Mouse (Mus musculus) midbrain, embryonic 12.5 days (tissue): ENCODE data around the gene Cacna1c. TPM values are rescaled to one million over a fixed set of nuclear protein-coding genes. Genes with fewer than 3 reads are reported as not detected.

Experiments
- ATAC-seq: fragments of 200-750 bp; cut with Nextera tagmentation; 2 replicates; pipeline ENCODE4 v1.8.0; 2017; ENCODE audit warnings: low read depth, moderate TSS enrichment, moderate library complexity; ENCODE audit not compliant: low FRiP score
- H3K27ac ChIP-seq: fragments of 300-500 bp; sonication (generic); replicated peaks from 2 replicates; pipeline ENCODE4 v1.5.1; 2016; ENCODE audit warnings: mild to moderate bottlenecking
- H3K27me3 ChIP-seq: fragments of 300-500 bp; sonication (generic); 2 replicates; pipeline ENCODE4 v1.6.1; 2016; ENCODE audit warnings: mild to moderate bottlenecking
- H3K36me3 ChIP-seq: fragments of 300-500 bp; sonication (generic); 2 replicates; pipeline ENCODE4 v1.6.1; 2016
- H3K4me1 ChIP-seq: fragments of 300-500 bp; sonication (generic); 2 replicates; pipeline ENCODE4 v1.6.1; 2016
- H3K4me2 ChIP-seq: fragments of 300-500 bp; sonication (generic); replicated peaks from 2 replicates; pipeline ENCODE4 v1.6.1; 2016; ENCODE audit warnings: mild to moderate bottlenecking, moderate library complexity
- H3K4me3 ChIP-seq: fragments of 300-500 bp; sonication (generic); 2 replicates; pipeline ENCODE4 v1.5.1; 2016; ENCODE audit warnings: mild to moderate bottlenecking
- H3K9ac ChIP-seq: fragments of 300-500 bp; sonication (generic); replicated peaks from 2 replicates; pipeline ENCODE4 v1.6.1; 2016; ENCODE audit warnings: mild to moderate bottlenecking, moderate library complexity
- H3K9me3 ChIP-seq: fragments of 300-500 bp; sonication (generic); 2 replicates; pipeline ENCODE4 v1.6.1; 2016; ENCODE audit warnings: mild to moderate bottlenecking
- WGBS: fragments of 180-500 bp; shearing (Covaris S2); methylation state at CpG from one replicate; pipeline ENCODE4 v1.1.7; 2016; 5-methylcytosine and 5-hydroxymethylcytosine counted together
- polyA plus RNA-seq: library from polyadenylated mRNA; unstranded; fragments of >200 nt; fragmentation: Nextera tagmentation; extraction: Ambion mirVana; gene quantifications from 2 replicates; pipeline ENCODE4 v1.2.1, GENCODE M21; 2016

The Cacna1c gene
- polyA plus RNA-seq, 1 experiment from 2014 or later = 5.1 TPM

DNA sequence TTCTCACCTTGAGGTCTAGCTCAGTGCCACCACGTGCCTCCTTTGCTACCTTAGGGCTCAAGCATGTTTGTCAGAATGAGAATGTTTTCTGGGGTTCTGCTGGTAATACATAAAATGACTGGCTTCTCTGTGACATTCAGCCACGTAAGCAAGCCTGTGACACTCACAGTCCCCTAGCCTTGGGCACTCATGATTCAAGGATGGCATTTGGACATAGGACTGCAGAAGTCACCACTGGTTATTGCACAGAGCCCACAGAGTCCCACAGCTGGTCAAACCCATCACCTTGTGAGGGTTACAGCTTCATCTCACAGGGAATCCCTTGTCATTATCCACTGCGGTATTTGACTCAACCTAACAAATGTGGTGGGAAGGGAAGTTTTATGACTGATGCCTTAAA lies 408.3 kb downstream of the Cacna1c start:
- no peaks in the 10 kb centered on the region for H3K9me3 ChIP-seq
- 82% methylated on average over 3 of the region's 3 CpGs for WGBS

DNA sequence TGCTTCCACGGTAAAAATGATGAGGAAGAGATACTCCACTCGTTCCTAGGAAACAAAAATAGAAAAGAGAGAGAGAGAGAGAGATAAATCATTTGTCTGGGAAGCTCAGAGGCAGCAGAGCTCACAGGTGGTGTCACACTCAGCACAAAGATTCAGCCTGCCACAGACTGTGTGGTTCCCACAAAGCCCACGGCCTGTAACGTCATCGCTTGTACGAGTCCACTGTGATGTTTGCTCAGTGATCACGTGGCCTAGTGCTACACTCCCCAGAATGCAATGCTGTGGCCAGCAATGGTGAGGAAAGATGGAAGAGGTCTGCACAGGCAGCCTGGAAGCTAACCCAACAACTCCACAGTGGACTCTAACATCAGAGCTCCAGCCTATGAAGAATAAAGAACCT lies 415.9 kb downstream of the Cacna1c start:
- no peaks in the 10 kb centered on the region for H3K27me3 ChIP-seq
- no peaks in the 10 kb centered on the region for H3K4me1 ChIP-seq
- no peak overlapping the region for H3K9ac ChIP-seq
- ATAC-seq = no peak
- no peak overlapping the region for H3K4me3 ChIP-seq
- H3K36me3 ChIP-seq = no peaks in the 10 kb centered on the region
- no peak overlapping the region for H3K27ac ChIP-seq
- no peak overlapping the region for H3K4me2 ChIP-seq
- H3K9me3 ChIP-seq = no peaks in the 10 kb centered on the region
- 89% methylated on average over 7 of the region's 7 CpGs for whole genome bisulfite sequencing

More for the DNA sequence above, 408.3 kb downstream of the Cacna1c start:
- no peaks in the 10 kb centered on the region for H3K36me3 ChIP-seq
- no peak for ATAC-seq
- H3K4me2 ChIP-seq = no peak overlapping the region
- H3K27me3 ChIP-seq = no peaks in the 10 kb centered on the region
- no peak overlapping the region for H3K9ac ChIP-seq
- no peak overlapping the region for H3K4me3 ChIP-seq
- H3K4me1 ChIP-seq = 0 out of 2 replicates have a peak, but pooled peaks cover 2% of the 10 kb centered on the region
- H3K27ac ChIP-seq = no peak overlapping the region

DNA sequence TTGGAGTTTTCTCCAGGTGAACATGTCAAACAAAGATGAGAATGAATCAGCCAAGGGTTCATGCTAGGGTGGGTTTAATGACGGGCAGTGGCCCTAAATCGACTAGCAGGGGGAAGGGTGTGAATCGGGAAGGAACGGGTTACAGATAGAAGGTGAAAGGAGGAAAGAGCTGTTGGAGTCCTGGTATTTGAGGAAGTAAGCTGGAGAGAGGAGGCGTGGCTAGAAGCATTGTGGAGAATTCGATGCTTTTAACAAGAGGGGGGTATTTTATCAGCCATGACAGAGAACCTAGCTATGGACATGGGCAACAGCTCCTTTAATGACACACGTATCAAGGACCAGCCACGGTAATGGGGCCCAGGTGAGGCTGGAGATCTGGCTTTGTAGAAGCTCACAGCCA lies 417.0 kb downstream of the Cacna1c start:
- Histone ChIP-seq H3K9ac (no peak overlapping the region), H3K4me3 (no peak overlapping the region), H3K27me3 (no peaks in the 10 kb centered on the region), H3K9me3 (no peaks in the 10 kb centered on the region), H3K36me3 (no peaks in the 10 kb centered on the region), H3K27ac (no peak overlapping the region), H3K4me1 (no peaks in the 10 kb centered on the region), H3K4me2 (no peak overlapping the region)
- ATAC-seq = no peak
- WGBS = 87% methylated on average over 8 of the region's 8 CpGs

DNA sequence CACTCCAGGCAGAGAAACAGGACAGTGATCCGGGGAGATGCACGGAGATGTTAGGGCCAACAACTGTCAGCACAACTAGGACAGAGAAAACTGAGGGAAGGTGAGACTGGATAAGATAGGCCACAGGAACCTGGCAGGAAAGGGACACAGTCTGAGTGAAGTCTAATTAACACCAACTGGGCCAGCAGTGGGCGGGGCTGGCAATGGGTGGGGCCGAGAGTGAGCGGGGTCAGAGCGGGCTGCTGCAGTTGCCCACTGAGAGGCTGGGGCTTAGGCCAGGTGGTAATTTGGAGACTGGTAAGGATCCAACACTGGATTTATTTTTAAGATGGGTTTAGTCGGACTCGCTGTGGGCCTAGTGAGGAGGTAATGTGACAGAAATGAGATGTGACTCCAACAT lies 418.8 kb downstream of the Cacna1c start:
- Histone ChIP-seq H3K36me3 (no peaks in the 10 kb centered on the region), H3K4me2 (no peak overlapping the region), H3K9ac (no peak overlapping the region), H3K4me1 (no peaks in the 10 kb centered on the region), H3K9me3 (no peaks in the 10 kb centered on the region), H3K27me3 (no peaks in the 10 kb centered on the region), H3K27ac (no peak overlapping the region), H3K4me3 (no peak overlapping the region)
- 72% methylated on average over 8 of the region's 8 CpGs for WGBS
- ATAC-seq = no peak

DNA sequence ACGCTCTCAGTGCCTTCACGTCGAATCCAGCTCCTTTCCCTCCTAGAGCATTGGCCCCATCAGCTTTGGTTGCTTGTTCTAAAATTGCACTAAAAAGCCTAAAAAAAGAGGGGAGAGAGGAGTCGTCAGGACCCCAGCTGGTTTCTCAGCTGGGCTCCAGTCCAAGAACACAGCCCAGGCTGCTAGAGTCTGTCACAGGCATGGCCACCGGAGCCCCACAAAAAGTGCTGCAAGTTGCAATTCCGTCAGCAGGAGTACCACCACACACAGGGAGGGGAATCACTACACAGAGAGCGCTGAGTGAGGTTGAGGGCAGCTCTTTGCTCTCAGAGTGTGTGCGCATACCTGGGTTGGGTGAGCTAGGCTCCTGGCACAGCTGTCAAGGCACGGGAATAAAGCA lies 419.8 kb downstream of the Cacna1c start:
- Histone ChIP-seq H3K27ac (no peak overlapping the region), H3K4me3 (no peak overlapping the region), H3K4me1 (no peaks in the 10 kb centered on the region), H3K9me3 (no peaks in the 10 kb centered on the region), H3K4me2 (no peak overlapping the region), H3K9ac (no peak overlapping the region), H3K36me3 (no peaks in the 10 kb centered on the region), H3K27me3 (no peaks in the 10 kb centered on the region)
- WGBS = 82% methylated on average over 9 of the region's 9 CpGs
- ATAC-seq = no peak

DNA sequence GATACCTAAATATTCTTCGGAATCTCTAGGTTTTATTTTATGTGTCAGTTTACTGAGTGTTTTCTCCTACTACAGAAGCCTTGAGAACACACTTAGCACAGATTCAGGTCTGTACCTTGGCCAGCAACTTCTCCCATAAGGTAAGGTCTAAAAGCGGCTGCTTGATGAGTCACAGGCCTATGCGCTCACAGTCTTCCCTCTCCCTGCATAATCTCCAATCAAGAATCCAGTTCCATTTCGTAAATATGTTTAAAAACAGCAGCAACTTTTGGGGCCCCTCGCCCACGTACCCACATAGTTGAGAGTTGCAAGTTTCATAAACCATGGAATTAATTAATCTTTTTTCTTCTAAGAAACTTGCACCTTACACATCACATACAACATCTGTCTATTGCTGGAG lies 423.6 kb downstream of the Cacna1c start:
- WGBS = 95% methylated on average over 6 of the region's 6 CpGs
- Histone ChIP-seq H3K27ac (no peak overlapping the region), H3K9me3 (no peaks in the 10 kb centered on the region), H3K4me1 (no peaks in the 10 kb centered on the region), H3K36me3 (no peaks in the 10 kb centered on the region), H3K4me2 (no peak overlapping the region), H3K9ac (no peak overlapping the region), H3K4me3 (no peak overlapping the region), H3K27me3 (no peaks in the 10 kb centered on the region)
- no peak for ATAC-seq

DNA sequence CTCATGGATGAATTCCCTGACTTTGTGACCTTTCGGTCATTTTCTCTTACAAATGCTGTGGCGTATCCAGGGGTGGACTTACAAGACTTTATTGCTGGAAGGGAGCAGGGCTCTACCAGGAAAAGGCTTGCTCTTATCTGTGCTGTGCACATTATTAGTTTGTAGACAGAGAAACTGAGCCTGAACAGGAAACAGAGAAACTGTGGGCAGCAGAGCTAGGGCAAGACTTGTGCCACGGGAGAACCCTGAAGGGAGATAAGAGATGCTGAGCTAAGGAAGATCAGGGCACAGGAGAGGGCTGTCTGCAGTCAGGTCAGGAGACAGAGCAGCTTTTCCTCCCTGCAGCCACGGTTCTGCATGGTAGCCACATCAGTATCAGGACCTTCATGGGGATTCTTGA lies 425.1 kb downstream of the Cacna1c start:
- WGBS = 78% methylated on average over 4 of the region's 4 CpGs
- Histone ChIP-seq H3K4me1 (no peaks in the 10 kb centered on the region), H3K9ac (no peak overlapping the region), H3K27ac (no peak overlapping the region), H3K9me3 (no peaks in the 10 kb centered on the region), H3K4me3 (no peak overlapping the region), H3K27me3 (no peaks in the 10 kb centered on the region), H3K36me3 (no peaks in the 10 kb centered on the region), H3K4me2 (no peak overlapping the region)
- ATAC-seq = no peak

DNA sequence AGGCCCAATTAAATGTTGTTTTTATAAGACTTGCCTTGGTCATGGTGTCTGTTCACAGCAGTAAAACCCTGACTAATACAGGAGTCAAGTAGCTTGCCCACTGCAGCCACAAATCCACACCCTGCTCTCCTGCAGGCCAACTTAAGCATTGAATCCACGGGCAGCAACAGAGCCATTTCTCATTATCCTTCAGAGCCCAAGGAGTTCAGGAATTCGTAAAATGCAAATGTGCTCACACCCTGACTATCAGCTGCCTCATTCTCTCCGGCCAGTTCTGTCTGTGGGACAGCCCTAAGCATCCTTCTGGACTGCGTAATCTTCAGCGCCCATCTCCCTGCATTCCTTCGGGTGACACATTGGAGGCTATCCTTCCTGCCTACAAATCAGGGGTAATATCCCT lies 425.8 kb downstream of the Cacna1c start:
- 87% methylated on average over 6 of the region's 6 CpGs for WGBS

DNA sequence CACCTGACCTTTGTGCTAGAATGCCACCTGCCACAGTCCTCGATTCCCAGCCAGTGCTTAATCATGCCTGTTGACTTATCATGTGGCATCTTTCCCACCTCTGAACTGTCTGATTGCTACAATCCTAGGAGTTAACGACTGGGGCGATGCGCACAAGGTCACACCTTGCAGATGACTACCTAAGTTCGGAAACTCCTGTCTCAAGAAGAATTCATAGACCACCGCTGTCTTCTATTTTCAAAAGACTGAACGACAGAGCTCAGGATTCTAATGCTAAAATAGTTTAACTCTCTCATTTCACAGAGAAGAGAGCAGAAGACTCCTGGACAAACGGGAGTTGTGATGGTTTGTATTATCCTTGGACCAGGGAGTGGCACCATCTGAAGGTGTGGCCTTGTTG lies 426.4 kb downstream of the Cacna1c start:
- no peak for ATAC-seq
- H3K4me1 ChIP-seq = no peaks in the 10 kb centered on the region
- no peak overlapping the region for H3K9ac ChIP-seq
- 94% methylated on average over 8 of the region's 8 CpGs for WGBS
- H3K27me3 ChIP-seq = no peaks in the 10 kb centered on the region
- H3K9me3 ChIP-seq = no peaks in the 10 kb centered on the region
- H3K4me2 ChIP-seq = no peak overlapping the region
- no peak overlapping the region for H3K4me3 ChIP-seq
- no peaks in the 10 kb centered on the region for H3K36me3 ChIP-seq
- H3K27ac ChIP-seq = no peak overlapping the region

More for the DNA sequence above, 425.8 kb downstream of the Cacna1c start:
- no peak overlapping the region for H3K27ac ChIP-seq
- no peak overlapping the region for H3K4me2 ChIP-seq
- H3K4me3 ChIP-seq = no peak overlapping the region
- ATAC-seq = no peak
- H3K9me3 ChIP-seq = no peaks in the 10 kb centered on the region
- no peaks in the 10 kb centered on the region for H3K4me1 ChIP-seq
- no peak overlapping the region for H3K9ac ChIP-seq
- H3K36me3 ChIP-seq = no peaks in the 10 kb centered on the region
- no peaks in the 10 kb centered on the region for H3K27me3 ChIP-seq

DNA sequence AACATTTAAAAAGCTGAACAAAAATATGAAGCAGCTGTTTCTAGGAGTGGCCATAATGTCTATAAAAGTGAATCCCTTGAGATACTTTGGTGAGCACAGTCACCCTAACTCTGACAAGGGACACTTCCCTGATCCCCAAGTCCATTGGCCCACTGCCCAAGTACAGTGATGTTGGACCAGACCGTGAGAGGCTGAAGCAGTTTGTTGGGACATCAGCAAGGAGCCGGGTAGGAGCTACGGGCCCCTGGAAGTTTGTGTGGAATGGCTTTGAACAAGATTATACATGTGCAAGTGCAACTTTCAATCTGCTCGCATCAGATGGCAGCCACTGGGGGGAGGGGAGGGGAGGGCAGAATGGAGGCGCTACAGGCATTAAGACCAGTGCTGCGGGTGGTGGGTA lies 428.5 kb downstream of the Cacna1c start:
- no peak overlapping the region for H3K9ac ChIP-seq
- 80% methylated on average over 6 of the region's 6 CpGs for whole genome bisulfite sequencing
- no peak for ATAC-seq
- H3K4me3 ChIP-seq = no peak overlapping the region
- no peak overlapping the region for H3K4me2 ChIP-seq
- H3K27ac ChIP-seq = no peak overlapping the region
- no peaks in the 10 kb centered on the region for H3K27me3 ChIP-seq
- no peaks in the 10 kb centered on the region for H3K4me1 ChIP-seq
- H3K9me3 ChIP-seq = no peaks in the 10 kb centered on the region
- H3K36me3 ChIP-seq = no peaks in the 10 kb centered on the region

DNA sequence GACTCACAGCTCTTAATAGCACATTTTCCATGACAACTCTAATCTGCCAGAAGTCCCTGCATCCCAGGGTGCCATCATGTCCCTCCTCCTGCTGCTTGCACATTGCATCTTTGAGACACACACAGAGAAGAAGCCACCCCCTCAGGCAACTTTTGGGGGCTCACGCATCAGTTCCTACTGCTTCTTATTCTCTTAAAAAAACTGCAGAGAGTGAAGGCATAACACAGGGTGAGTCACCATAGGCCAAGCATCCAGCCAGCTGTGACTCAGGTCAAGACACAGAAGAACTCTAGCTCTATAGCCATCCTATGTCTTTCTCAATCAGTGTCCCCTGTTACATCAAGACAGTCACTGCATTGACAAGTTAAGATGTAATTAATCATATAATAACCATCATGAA lies 431.0 kb downstream of the Cacna1c start:
- ATAC-seq = no peak
- Histone ChIP-seq H3K4me1 (no peaks in the 10 kb centered on the region), H3K4me3 (no peak overlapping the region)

DNA sequence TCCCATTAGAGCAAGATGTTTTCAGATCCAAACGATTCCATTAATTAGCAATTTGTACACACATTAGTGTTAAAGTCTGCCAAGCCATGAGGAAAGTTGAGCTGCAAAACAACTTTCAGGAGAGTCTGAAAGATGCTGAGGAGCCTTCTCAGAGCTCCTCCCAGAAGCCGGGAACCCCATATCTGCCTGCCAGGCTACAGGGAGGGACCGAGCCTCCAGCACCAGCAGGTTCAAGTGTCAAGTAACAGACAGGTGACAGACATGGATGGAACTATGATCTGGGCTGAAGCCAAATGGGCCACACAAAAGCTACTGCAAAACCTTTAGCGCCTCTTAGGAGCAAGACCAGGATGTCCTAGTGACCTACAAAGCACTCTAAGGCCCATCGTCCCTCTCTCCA lies 437.2 kb downstream of the Cacna1c start:
- Histone ChIP-seq H3K36me3 (no peaks in the 10 kb centered on the region), H3K4me3 (no peak overlapping the region), H3K4me2 (no peak overlapping the region), H3K4me1 (no peaks in the 10 kb centered on the region; the same call in 1 of the 2 replicates), H3K27ac (no peak overlapping the region), H3K27me3 (no peaks in the 10 kb centered on the region), H3K9ac (no peak overlapping the region), H3K9me3 (no peaks in the 10 kb centered on the region)
- 92% methylated on average over 5 of the region's 5 CpGs for WGBS
- ATAC-seq = no peak

More for the DNA sequence above, 431.0 kb downstream of the Cacna1c start:
- no peak overlapping the region for H3K27ac ChIP-seq
- no peak overlapping the region for H3K4me2 ChIP-seq
- no peaks in the 10 kb centered on the region for H3K27me3 ChIP-seq
- WGBS = 65% methylated on average over 1 of the region's 1 CpGs
- H3K9ac ChIP-seq = no peak overlapping the region
- H3K36me3 ChIP-seq = no peaks in the 10 kb centered on the region
- no peaks in the 10 kb centered on the region for H3K9me3 ChIP-seq

DNA sequence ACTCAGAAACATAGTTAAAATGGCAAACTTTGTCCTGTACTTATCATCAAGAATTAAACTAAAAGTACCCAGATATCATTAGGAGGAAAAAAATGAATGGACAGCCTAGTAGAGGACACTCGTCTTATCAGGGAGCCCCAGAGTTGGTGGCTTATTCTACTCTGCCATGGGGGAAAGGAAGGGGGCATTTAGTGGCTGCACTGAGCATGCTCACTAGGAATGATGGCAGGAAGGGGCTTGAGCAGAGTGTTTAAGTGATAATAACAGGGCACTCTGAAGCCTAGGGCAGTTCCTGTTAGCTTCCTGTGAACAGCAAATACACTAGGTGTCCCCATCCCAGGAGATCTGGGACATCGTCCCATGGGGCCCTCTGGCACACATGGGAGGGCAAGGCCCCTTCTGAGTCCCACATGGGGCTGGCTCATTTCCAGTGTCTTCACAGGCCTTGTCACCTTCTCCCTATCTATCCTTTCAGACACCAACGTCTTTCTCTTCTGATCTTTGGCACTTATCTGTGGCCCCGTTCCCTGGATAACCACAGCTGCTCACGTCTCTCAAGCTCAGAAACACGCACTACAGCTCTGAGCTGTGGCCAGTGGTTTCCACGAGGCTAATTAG lies 437.8 kb downstream of the Cacna1c start:
- no peaks in the 10 kb centered on the region; the same call in 1 of the 2 replicates for H3K4me1 ChIP-seq
- ATAC-seq = no peak
- H3K27me3 ChIP-seq = no peaks in the 10 kb centered on the region
- H3K4me2 ChIP-seq = no peak overlapping the region
- no peaks in the 10 kb centered on the region for H3K9me3 ChIP-seq
- H3K36me3 ChIP-seq = no peaks in the 10 kb centered on the region
- no peak overlapping the region for H3K27ac ChIP-seq
- WGBS = 79% methylated on average over 7 of the region's 7 CpGs
- H3K4me3 ChIP-seq = no peak overlapping the region
- no peak overlapping the region for H3K9ac ChIP-seq
